Mouse (Mus musculus) v-Abl transformed pro-B cells (cell line): ENCODE data around the gene Grip2.

Experiments used
- in situ Hi-C, 2 experiments: fragments of 400-800 bp; cut with MboI; formaldehyde crosslinking; loops; one replicate each; pipeline ENCODE4 v1.15.1; 2025; ENCODE audit not compliant: unreplicated experiment in 2 of 2

The Grip2 gene

DNA sequence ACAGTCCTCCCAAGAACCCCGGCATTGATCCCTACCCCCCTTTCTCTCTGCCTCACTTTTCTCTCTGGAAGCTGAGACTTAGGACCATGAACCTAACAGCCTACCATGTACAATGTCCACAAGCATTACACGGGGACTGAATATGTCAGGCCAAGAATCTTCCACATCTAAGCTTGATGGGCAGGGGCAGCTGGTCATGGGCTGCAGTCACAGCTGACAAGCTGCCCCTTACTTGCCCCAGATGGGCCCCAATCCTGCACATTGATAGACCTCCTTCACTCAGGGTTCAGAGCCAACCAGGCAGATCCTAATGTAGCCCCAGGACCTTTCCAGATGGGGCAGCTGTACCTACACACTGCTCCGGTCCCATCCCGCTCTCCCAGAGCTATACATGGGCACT is 30.3 kb downstream of the Grip2 start:
- in situ Hi-C loops: no loop called here

- in situ Hi-C loops: no loop called here
Measured at GRCm38 (mm10) chr6:91796064-91796463, 31.0 kb downstream of the Grip2 start.

- in situ Hi-C loops: no loop called here
Measured at GRCm38 (mm10) chr6:91795640-91796039, 31.4 kb downstream of the Grip2 start.

DNA sequence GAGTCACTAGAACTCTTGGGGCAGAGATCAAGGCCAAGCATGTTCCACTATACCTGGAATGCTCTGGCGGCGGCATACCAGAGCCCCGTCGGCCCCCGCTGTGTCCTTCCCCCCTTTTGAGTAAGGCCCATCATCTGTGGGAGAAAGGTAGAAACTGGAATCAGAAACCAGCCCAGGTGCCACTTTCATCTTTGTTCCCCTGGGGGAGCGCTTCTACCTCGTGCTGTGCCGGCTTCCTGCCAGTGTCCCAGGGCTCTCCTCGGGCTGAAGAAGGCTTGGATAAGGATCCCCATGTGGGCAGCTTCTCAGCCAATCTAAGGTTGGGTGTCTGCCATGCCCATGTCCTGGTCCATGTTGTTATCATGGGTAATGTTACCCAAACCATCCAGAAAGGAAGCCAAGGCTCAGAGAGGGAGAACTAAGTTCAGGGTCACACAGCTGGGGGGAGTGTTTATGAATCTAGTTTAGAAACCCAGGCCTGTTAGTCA is 38.7 kb downstream of the Grip2 start:
- in situ Hi-C loops: no loop called here

GRCm38 (mm10) chr6:91785018-91785417 is 42.0 kb downstream of the Grip2 start:
- in situ Hi-C loops: no loop called here

DNA sequence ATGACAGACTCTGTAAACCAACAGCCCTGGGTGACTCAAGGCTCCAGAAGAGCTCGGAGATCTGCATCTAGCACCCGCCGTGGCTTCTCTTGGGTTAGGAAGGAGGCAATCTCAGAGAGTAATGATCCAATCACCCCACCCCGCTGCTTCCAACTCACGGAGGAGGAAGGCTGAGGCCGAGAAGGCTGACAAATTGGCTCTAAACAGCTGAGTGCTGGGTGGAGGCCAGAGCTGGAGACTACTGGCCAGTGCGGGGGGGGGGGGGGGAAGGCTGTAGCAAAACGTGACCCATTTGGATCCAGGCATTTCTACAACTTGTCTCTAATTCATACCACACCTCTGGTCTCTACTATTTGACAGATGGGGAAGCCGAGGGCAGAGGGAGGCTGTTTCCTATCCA is 47.8 kb downstream of the Grip2 start:
- in situ Hi-C loops: loop anchor here (5.0 kb wide), 2 partner anchors 288 to 488 kb away; no protein-coding TSS in a partner anchor

DNA sequence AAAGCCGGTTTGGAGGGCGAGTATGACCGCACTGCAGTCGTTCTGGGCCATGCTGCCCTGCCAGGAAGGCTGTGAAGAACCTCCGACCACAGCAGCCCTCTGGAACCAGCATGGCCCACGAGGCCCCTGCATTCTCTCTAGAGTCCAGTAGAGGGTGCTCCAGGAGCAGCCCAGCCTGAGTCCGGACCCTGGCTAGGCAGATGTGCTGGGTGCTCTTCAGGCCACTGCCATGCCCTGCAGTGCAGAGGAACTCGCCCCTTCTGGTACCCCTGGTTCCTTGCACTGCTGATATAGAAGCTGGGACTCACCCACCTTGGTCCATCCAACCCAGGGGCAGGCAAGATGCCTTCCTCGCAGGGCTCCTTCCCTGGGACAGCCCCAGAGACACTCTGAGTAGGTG is 50.5 kb downstream of the Grip2 start:
- in situ Hi-C loops: loop anchor here (5.0 kb wide), 2 partner anchors 291 to 491 kb away; no protein-coding TSS in a partner anchor

DNA sequence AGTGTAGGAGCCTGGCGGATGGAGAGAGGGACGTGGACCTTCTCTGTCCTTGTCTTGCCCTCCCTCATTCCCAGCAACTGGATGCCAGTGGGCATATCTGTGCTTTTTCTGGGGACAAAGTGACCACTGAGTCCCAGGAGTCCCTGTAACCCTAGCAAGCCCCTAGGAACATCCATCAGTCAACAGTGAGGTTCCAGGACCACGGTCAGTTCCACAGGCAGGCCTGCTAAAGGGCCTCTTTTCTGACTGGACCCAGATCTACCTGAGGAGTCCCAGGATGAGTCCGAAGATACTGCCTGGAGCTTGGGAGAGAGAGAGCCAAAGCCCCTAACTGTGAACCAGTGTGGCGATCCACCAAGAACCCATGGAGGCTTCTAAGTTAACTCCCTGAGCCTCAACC is 53.1 kb downstream of the Grip2 start:
- in situ Hi-C loops: no loop called here

GRCm38 (mm10) chr6:91767550-91767949 is 59.5 kb downstream of the Grip2 start:
- in situ Hi-C loops: no loop called here

- in situ Hi-C loops: no loop called here
Measured at GRCm38 (mm10) chr6:91762051-91762742, 64.9 kb downstream of the Grip2 start.

DNA sequence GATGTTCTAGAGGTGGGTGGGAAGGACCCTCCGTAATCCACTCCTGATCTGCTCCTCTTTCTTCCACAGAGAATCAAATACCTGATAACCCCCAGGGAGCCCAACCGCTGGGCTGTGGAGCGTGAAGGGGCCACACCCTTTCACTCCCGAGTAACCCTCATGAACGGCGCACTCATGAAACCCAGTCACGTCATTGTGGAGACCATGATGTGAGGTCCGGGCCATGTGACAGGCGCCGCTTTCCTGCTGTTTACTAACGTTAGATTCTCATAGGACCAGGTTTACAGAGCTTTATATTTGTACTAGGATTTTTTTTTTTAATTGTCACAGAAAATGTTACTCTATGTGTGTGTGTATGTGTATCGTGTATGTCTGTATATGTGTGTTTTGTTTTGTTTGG is 72.2 kb downstream of the Grip2 start:
- in situ Hi-C loops: no loop called here

- in situ Hi-C loops: no loop called here
Measured at GRCm38 (mm10) chr6:91754098-91754497, 73.0 kb downstream of the Grip2 start.

GRCm38 (mm10) chr6:91752884-91753283 is 74.2 kb downstream of the Grip2 start:
- in situ Hi-C loops: no loop called here

DNA sequence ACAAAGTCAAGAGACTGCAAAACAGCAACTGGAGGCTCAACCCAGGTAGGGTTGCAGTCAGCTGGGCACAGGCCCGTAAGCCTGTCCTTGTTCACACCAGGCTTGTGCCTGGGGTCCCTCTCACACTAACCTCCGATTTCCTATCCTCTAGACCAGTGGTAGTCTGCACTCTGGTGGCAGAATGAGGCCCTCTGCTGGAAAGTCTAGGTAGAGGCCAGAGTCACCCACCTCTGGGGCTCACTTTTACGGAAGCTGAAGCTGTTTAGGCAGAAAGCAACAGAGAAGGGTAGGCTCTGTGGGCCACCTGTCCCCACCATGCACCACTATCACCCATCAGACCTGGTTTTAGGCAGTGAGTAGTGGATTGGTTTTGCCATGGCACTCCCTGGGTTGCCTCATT is 76.1 kb downstream of the Grip2 start:
- in situ Hi-C loops: no loop called here

GRCm38 (mm10) chr6:91746776-91747175 is 80.3 kb downstream of the Grip2 start:
- in situ Hi-C loops: no loop called here

GRCm38 (mm10) chr6:91745947-91746582 is 81.0 kb downstream of the Grip2 start:
- in situ Hi-C loops: no loop called here

GRCm38 (mm10) chr6:91745246-91745645 is 81.8 kb downstream of the Grip2 start:
- in situ Hi-C loops: no loop called here

GRCm38 (mm10) chr6:91743886-91744285 is 83.2 kb downstream of the Grip2 start:
- in situ Hi-C loops: loop anchor here (5.0 kb wide), 3 partner anchors 62 to 217 kb away; partner anchors contain the start of gene Slc6a6 (in 1 of the 2)

DNA sequence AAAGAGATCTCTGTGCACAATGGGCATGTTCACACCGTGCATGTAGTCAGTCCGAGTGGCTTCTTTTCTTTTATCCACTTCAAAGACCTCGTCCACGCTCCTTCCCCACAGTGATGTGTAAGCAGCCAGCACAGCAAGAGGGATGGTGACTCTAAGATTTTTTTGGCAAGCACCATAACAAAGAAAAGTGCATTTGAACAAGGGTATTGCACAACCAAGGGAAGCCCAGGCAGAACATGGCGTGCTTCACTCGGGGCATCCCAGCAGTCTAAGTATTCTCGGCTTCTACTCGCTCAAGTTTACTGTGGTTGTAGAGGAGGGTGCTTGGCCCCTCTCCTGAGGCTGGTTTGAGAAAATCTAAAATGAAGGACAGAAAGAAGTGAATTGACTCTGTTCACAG is 84.1 kb downstream of the Grip2 start:
- in situ Hi-C loops: loop anchor here (5.0 kb wide), 3 partner anchors 61 to 216 kb away; partner anchors contain the start of gene Slc6a6 (in 1 of the 2)

DNA sequence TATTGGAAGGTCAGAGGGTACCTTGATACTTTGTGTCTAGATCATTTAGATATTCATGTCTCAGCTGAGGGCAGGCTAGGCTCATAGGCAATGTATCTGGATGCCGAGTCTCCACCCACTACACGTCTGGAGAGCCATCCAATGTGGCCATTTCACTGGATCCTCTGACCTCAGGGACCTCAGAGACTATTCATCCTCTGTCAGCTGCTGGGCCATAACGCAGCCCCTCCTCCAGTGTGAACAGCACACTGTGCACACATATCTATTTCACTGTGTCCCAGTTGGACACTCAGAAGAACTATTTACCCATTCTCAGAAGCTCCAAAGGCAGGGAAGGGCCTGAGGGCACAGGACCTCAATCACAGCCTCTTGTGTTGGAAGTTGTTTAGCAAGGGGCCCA is 84.6 kb downstream of the Grip2 start:
- in situ Hi-C loops: loop anchor here (5.0 kb wide), 3 partner anchors 60 to 215 kb away; partner anchors contain the start of gene Slc6a6 (in 1 of the 2)

GRCm38 (mm10) chr6:91741046-91741445 is 86.0 kb downstream of the Grip2 start:
- in situ Hi-C loops: loop anchor here (5.0 kb wide), 3 partner anchors 59 to 214 kb away; partner anchors contain the start of gene Slc6a6 (in 1 of the 2)

- in situ Hi-C loops: no loop called here
Measured at GRCm38 (mm10) chr6:91738058-91738457, 89.0 kb downstream of the Grip2 start.
